Mouse (Mus musculus) bone marrow, adult 2 months (tissue): ENCODE data around the gene Cntn6.

ENCODE experiments used
- CTCF ChIP-seq: fragments of 200-500 bp; IDR thresholded peaks from 2 replicates; pipeline ENCODE4 v1.5.1; 2011; ENCODE audit warnings: low read length, control low read depth; ENCODE audit not compliant: control insufficient read depth, insufficient read depth
- POLR2A ChIP-seq: fragments of 200-500 bp; IDR thresholded peaks from 2 replicates; pipeline ENCODE4 v1.6.1; 2011; ENCODE audit warnings: low read depth, mild to moderate bottlenecking, control low read depth, low read length, borderline replicate concordance; ENCODE audit not compliant: control insufficient read depth

- TF ChIP-seq POLR2A, result no peak
- TF ChIP-seq CTCF, result no peak
Observed at GRCm38 (mm10) chr6:104674249-104674648, 181.7 kb downstream of the Cntn6 start.
